Mouse (Mus musculus) liver, embryonic 13.5 days (tissue): Measurements from ENCODE around the gene Lrrc4c. TPM values are rescaled to one million over a fixed set of nuclear protein-coding genes. Genes with fewer than 3 reads are reported as not detected.

Experiments used
- ATAC-seq: fragments of 200-750 bp; cut with Nextera tagmentation; 2 replicates; pipeline ENCODE4 v1.8.0; 2017; ENCODE audit warnings: low read depth, mild to moderate bottlenecking, moderate number of reproducible peaks, moderate library complexity
- DNase-seq: peaks from one replicate; pipeline ENCODE4 v3.0.0; 2022
- H3K27ac ChIP-seq: fragments of 300-500 bp; sonication (generic); 2 replicates; pipeline ENCODE4 v1.5.1; 2015; ENCODE audit warnings: moderate library complexity, mild to moderate bottlenecking, inconsistent platforms
- H3K27me3 ChIP-seq: fragments of 300-500 bp; sonication (generic); 2 replicates; pipeline ENCODE4 v1.6.1; 2015; ENCODE audit warnings: mild to moderate bottlenecking, inconsistent platforms
- H3K36me3 ChIP-seq: fragments of 300-500 bp; sonication (generic); 2 replicates; pipeline ENCODE4 v1.6.1; 2015; ENCODE audit warnings: mild to moderate bottlenecking, inconsistent platforms
- H3K4me1 ChIP-seq: fragments of 300-500 bp; sonication (generic); replicated peaks from 2 replicates; pipeline ENCODE4 v1.6.1; 2015; ENCODE audit warnings: inconsistent platforms
- H3K4me2 ChIP-seq: fragments of 300-500 bp; sonication (generic); 2 replicates; pipeline ENCODE4 v1.6.1; 2015; ENCODE audit warnings: inconsistent platforms, mild to moderate bottlenecking, moderate library complexity
- H3K4me3 ChIP-seq: fragments of 300-500 bp; sonication (generic); replicated peaks from 2 replicates; pipeline ENCODE4 v1.5.1; 2015; ENCODE audit warnings: mild to moderate bottlenecking, inconsistent platforms
- H3K9ac ChIP-seq: fragments of 300-500 bp; sonication (generic); 2 replicates; pipeline ENCODE4 v1.6.1; 2015; ENCODE audit warnings: mild to moderate bottlenecking, inconsistent platforms
- H3K9me3 ChIP-seq: fragments of 300-500 bp; sonication (generic); replicated peaks from 2 replicates; pipeline ENCODE4 v1.6.1; 2016; ENCODE audit warnings: inconsistent platforms
- WGBS: fragments of 180-500 bp; shearing (Covaris S2); methylation state at CpG from one replicate; pipeline ENCODE4 v1.1.7; 2015; ENCODE audit not compliant: insufficient replicate concordance; 5-methylcytosine and 5-hydroxymethylcytosine counted together
- polyA plus RNA-seq: library from polyadenylated mRNA; unstranded; fragments of >200 nt; fragmentation: Nextera tagmentation; extraction: Ambion mirVana; gene quantifications from 2 replicates; pipeline ENCODE4 v1.2.1, GENCODE M21; 2015

Lrrc4c gene
- polyA plus RNA-seq, 1 experiment from 2014 or later: 0.13 TPM

GRCm38 (mm10) chr2:97124246-97124645 lies 806.3 kb downstream of the Lrrc4c start:
- Histone ChIP-seq H3K4me1 (no peaks in the 10 kb centered on the region), H3K36me3 (no peaks in the 10 kb centered on the region), H3K9me3 (no peaks in the 10 kb centered on the region), H3K4me2 (no peak overlapping the region), H3K27me3 (no peaks in the 10 kb centered on the region), H3K9ac (no peak overlapping the region), H3K27ac (no peak overlapping the region), H3K4me3 (no peak overlapping the region)
- no peak for DNase-seq
- no peak for ATAC-seq
- WGBS: 67% methylated on average over 3 of the region's 3 CpGs

- 68% methylated on average over 3 of the region's 3 CpGs for WGBS
- H3K27me3 ChIP-seq: no peaks in the 10 kb centered on the region
- no peaks in the 10 kb centered on the region for H3K9me3 ChIP-seq
- H3K4me1 ChIP-seq: no peaks in the 10 kb centered on the region
- H3K9ac ChIP-seq: no peak overlapping the region
- no peak for DNase-seq
- H3K27ac ChIP-seq: no peak overlapping the region
- H3K4me3 ChIP-seq: no peak overlapping the region
- no peaks in the 10 kb centered on the region for H3K36me3 ChIP-seq
- no peak for ATAC-seq
- no peak overlapping the region for H3K4me2 ChIP-seq
Measured at GRCm38 (mm10) chr2:97138454-97138853, 820.5 kb downstream of the Lrrc4c start.

GRCm38 (mm10) chr2:97151626-97152194 lies 833.7 kb downstream of the Lrrc4c start:
- Histone ChIP-seq H3K27me3 (no peaks in the 10 kb centered on the region), H3K27ac (no peak overlapping the region), H3K4me3 (no peak overlapping the region), H3K4me2 (no peak overlapping the region), H3K36me3 (no peaks in the 10 kb centered on the region), H3K4me1 (no peaks in the 10 kb centered on the region), H3K9me3 (no peaks in the 10 kb centered on the region), H3K9ac (no peak overlapping the region)
- no peak for ATAC-seq
- DNase-seq: no peak
- WGBS: 79% methylated on average over 3 of the region's 3 CpGs

- no peaks in the 10 kb centered on the region for H3K4me1 ChIP-seq
- H3K27me3 ChIP-seq: no peaks in the 10 kb centered on the region
- H3K36me3 ChIP-seq: no peaks in the 10 kb centered on the region
- no peak for DNase-seq
- H3K9me3 ChIP-seq: no peaks in the 10 kb centered on the region
- WGBS: 73% methylated on average over 2 of the region's 2 CpGs
- H3K4me2 ChIP-seq: no peak overlapping the region
- H3K9ac ChIP-seq: no peak overlapping the region
- no peak overlapping the region for H3K27ac ChIP-seq
- H3K4me3 ChIP-seq: no peak overlapping the region
- ATAC-seq: no peak
Measured at GRCm38 (mm10) chr2:97165745-97166144, 847.8 kb downstream of the Lrrc4c start.

- no peak overlapping the region for H3K4me2 ChIP-seq
- H3K27me3 ChIP-seq: no peaks in the 10 kb centered on the region
- no peak for DNase-seq
- H3K36me3 ChIP-seq: no peaks in the 10 kb centered on the region
- no peak overlapping the region for H3K27ac ChIP-seq
- no peaks in the 10 kb centered on the region for H3K9me3 ChIP-seq
- no peak overlapping the region for H3K4me3 ChIP-seq
- no peak for ATAC-seq
- no peak overlapping the region for H3K9ac ChIP-seq
- 65% methylated on average over 4 of the region's 4 CpGs for WGBS
- no peaks in the 10 kb centered on the region for H3K4me1 ChIP-seq
Measured at GRCm38 (mm10) chr2:97178399-97178798, 860.4 kb downstream of the Lrrc4c start.

GRCm38 (mm10) chr2:97196968-97197606 lies 879.1 kb downstream of the Lrrc4c start:
- Histone ChIP-seq H3K9me3 (no peaks in the 10 kb centered on the region), H3K4me2 (no peak overlapping the region), H3K27me3 (no peaks in the 10 kb centered on the region), H3K4me3 (no peak overlapping the region), H3K9ac (no peak overlapping the region), H3K27ac (no peak overlapping the region), H3K36me3 (no peaks in the 10 kb centered on the region), H3K4me1 (no peaks in the 10 kb centered on the region)
- ATAC-seq: no peak
- no peak for DNase-seq
- WGBS: 66% methylated on average over 4 of the region's 4 CpGs

GRCm38 (mm10) chr2:97232966-97233365 lies 915.0 kb downstream of the Lrrc4c start:
- no peak for ATAC-seq
- H3K27me3 ChIP-seq: no peaks in the 10 kb centered on the region
- H3K4me1 ChIP-seq: no peaks in the 10 kb centered on the region
- H3K4me3 ChIP-seq: no peak overlapping the region
- no peaks in the 10 kb centered on the region for H3K9me3 ChIP-seq
- no peak for DNase-seq
- H3K27ac ChIP-seq: no peak overlapping the region
- no peak overlapping the region for H3K9ac ChIP-seq
- no peaks in the 10 kb centered on the region for H3K36me3 ChIP-seq
- H3K4me2 ChIP-seq: no peak overlapping the region
- 68% methylated on average over 3 of the region's 3 CpGs for WGBS

- DNase-seq: no peak
- Histone ChIP-seq H3K4me2 (no peak overlapping the region), H3K9me3 (0 out of 2 replicates have a peak, but pooled peaks cover 3% of the 10 kb centered on the region), H3K4me3 (no peak overlapping the region), H3K4me1 (no peaks in the 10 kb centered on the region), H3K27ac (no peak overlapping the region), H3K9ac (no peak overlapping the region), H3K36me3 (no peaks in the 10 kb centered on the region), H3K27me3 (no peaks in the 10 kb centered on the region)
- ATAC-seq: no peak
- 57% methylated on average over 1 of the region's 1 CpGs for WGBS
Measured at GRCm38 (mm10) chr2:97234074-97234473, 916.1 kb downstream of the Lrrc4c start.

- ATAC-seq: no peak
- no peaks in the 10 kb centered on the region for H3K36me3 ChIP-seq
- H3K9me3 ChIP-seq: no peaks in the 10 kb centered on the region
- no peak overlapping the region for H3K4me3 ChIP-seq
- H3K9ac ChIP-seq: no peak overlapping the region
- H3K4me2 ChIP-seq: no peak overlapping the region
- H3K27me3 ChIP-seq: no peaks in the 10 kb centered on the region
- H3K4me1 ChIP-seq: no peaks in the 10 kb centered on the region
- H3K27ac ChIP-seq: no peak overlapping the region
- 45% methylated on average over 2 of the region's 2 CpGs for WGBS
- no peak for DNase-seq
Measured at GRCm38 (mm10) chr2:97274651-97275050, 956.7 kb downstream of the Lrrc4c start.

GRCm38 (mm10) chr2:97284986-97285385 lies 967.0 kb downstream of the Lrrc4c start:
- Histone ChIP-seq H3K4me3 (no peak overlapping the region), H3K9me3 (no peaks in the 10 kb centered on the region), H3K27ac (no peak overlapping the region), H3K36me3 (no peaks in the 10 kb centered on the region), H3K4me1 (no peaks in the 10 kb centered on the region), H3K27me3 (no peaks in the 10 kb centered on the region), H3K9ac (no peak overlapping the region), H3K4me2 (no peak overlapping the region)
- ATAC-seq: no peak
- DNase-seq: no peak

- DNase-seq: no peak
Measured at GRCm38 (mm10) chr2:97294216-97294615, 976.2 kb downstream of the Lrrc4c start.

GRCm38 (mm10) chr2:97299704-97300103 lies 981.7 kb downstream of the Lrrc4c start:
- DNase-seq (no peak), ATAC-seq (no peak)
- Histone ChIP-seq H3K27me3 (no peaks in the 10 kb centered on the region), H3K9me3 (no peaks in the 10 kb centered on the region), H3K4me2 (no peak overlapping the region), H3K36me3 (no peaks in the 10 kb centered on the region), H3K9ac (no peak overlapping the region), H3K27ac (no peak overlapping the region), H3K4me3 (no peak overlapping the region), H3K4me1 (no peaks in the 10 kb centered on the region)
- 40% methylated on average over 2 of the region's 2 CpGs for WGBS

More at GRCm38 (mm10) chr2:97294216-97294615, 976.2 kb downstream of the Lrrc4c start:
- H3K27ac ChIP-seq: no peak overlapping the region
- no peak for ATAC-seq
- no peak overlapping the region for H3K4me2 ChIP-seq
- no peaks in the 10 kb centered on the region for H3K9me3 ChIP-seq
- no peak overlapping the region for H3K4me3 ChIP-seq
- no peaks in the 10 kb centered on the region for H3K36me3 ChIP-seq
- no peak overlapping the region for H3K9ac ChIP-seq
- 65% methylated on average over 3 of the region's 3 CpGs for WGBS
- no peaks in the 10 kb centered on the region for H3K27me3 ChIP-seq
- H3K4me1 ChIP-seq: no peaks in the 10 kb centered on the region
